Mouse (Mus musculus) midbrain, embryonic 11.5 days (tissue): ENCODE results near the gene Fblim1. TPM values are rescaled to one million over a fixed set of nuclear protein-coding genes. Genes with fewer than 3 reads are reported as not detected.

Experiments
- ATAC-seq: fragments of 200-750 bp; cut with Nextera tagmentation; 2 replicates; pipeline ENCODE4 v1.8.0; 2017; ENCODE audit warnings: moderate TSS enrichment, moderate library complexity; ENCODE audit not compliant: low FRiP score
- DNase-seq: peaks from one replicate; pipeline ENCODE4 v3.0.0; 2015; ENCODE audit warnings: low spot score; ENCODE audit errors: missing footprints
- H3K27ac ChIP-seq: fragments of 300-500 bp; sonication (generic); 2 replicates; pipeline ENCODE4 v1.5.1; 2014; ENCODE audit warnings: low read depth, low read length
- H3K27me3 ChIP-seq: fragments of 300-500 bp; sonication (generic); 2 replicates; pipeline ENCODE4 v1.6.1; 2014; ENCODE audit warnings: mild to moderate bottlenecking, low read length, moderate library complexity, mixed read lengths; ENCODE audit not compliant: control insufficient read depth, insufficient read depth
- H3K36me3 ChIP-seq: fragments of 300-500 bp; sonication (generic); 2 replicates; pipeline ENCODE4 v1.6.1; 2014; ENCODE audit warnings: mild to moderate bottlenecking, low read length, moderate library complexity, mixed read lengths; ENCODE audit not compliant: control insufficient read depth, insufficient read depth
- H3K4me1 ChIP-seq: fragments of 300-500 bp; sonication (generic); 2 replicates; pipeline ENCODE4 v1.6.1; 2014; ENCODE audit warnings: low read length; ENCODE audit not compliant: control insufficient read depth, insufficient read depth
- H3K4me2 ChIP-seq: fragments of 300-500 bp; sonication (generic); 2 replicates; pipeline ENCODE4 v1.6.1; 2014; ENCODE audit warnings: mild to moderate bottlenecking, moderate library complexity
- H3K4me3 ChIP-seq: fragments of 300-500 bp; sonication (generic); 2 replicates; pipeline ENCODE4 v1.5.1; 2014; ENCODE audit warnings: low read depth, low read length
- H3K9ac ChIP-seq: fragments of 300-500 bp; sonication (generic); 2 replicates; pipeline ENCODE4 v1.6.1; 2014; ENCODE audit warnings: low read length
- H3K9me3 ChIP-seq: fragments of 300-500 bp; sonication (generic); 2 replicates; pipeline ENCODE4 v1.6.1; 2016; ENCODE audit warnings: low read length; ENCODE audit not compliant: control insufficient read depth
- WGBS: fragments of 180-500 bp; shearing (Covaris S2); extraction: QIAGEN DNeasy Blood & Tissue Kit; methylation state at CpG from one replicate; pipeline ENCODE4 v1.1.7; 2014; 5-methylcytosine and 5-hydroxymethylcytosine counted together
- polyA plus RNA-seq: library from polyadenylated mRNA; unstranded; fragments of >200 nt; fragmentation: Nextera tagmentation; extraction: Ambion mirVana; gene quantifications from 2 replicates; pipeline ENCODE4 v1.2.1, GENCODE M21; 2014

The Fblim1 gene
- polyA plus RNA-seq, 1 experiment from 2014 or later, result 20.0 TPM

DNA sequence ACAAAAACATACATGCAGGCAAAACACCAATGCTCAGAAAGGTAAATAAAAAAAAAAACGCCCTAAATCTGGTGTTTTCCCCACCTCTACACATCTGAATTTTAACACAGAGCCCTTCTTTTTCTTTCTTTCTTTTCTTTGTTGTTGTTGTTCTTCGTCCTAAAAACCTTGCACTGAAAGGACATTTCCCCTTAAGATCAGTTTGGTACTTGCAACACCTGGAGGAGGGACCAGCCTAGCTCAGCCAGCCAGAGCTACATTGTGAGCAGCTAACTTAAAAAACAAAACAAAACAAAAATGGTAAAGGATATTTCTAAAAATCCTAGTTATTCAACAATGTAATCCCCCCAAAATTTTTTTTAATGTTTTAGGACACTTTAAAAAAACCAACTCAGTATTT lies 61.4 kb downstream of the Fblim1 start:
- Histone ChIP-seq H3K27ac (no peak overlapping the region), H3K27me3 (no peaks in the 10 kb centered on the region), H3K4me2 (peak overlapping the region; percentile 97; the same call in 1 of the 2 replicates), H3K4me3 (no peak overlapping the region), H3K4me1 (peaks cover 20% of the 10 kb centered on the region), H3K9me3 (no peaks in the 10 kb centered on the region), H3K9ac (peak overlapping the region; percentile 93; the same call in 1 of the 2 replicates), H3K36me3 (no peaks in the 10 kb centered on the region)
- WGBS, result 51% methylated on average over 2 of the region's 2 CpGs
- no peak for DNase-seq
- no peak for ATAC-seq

DNA sequence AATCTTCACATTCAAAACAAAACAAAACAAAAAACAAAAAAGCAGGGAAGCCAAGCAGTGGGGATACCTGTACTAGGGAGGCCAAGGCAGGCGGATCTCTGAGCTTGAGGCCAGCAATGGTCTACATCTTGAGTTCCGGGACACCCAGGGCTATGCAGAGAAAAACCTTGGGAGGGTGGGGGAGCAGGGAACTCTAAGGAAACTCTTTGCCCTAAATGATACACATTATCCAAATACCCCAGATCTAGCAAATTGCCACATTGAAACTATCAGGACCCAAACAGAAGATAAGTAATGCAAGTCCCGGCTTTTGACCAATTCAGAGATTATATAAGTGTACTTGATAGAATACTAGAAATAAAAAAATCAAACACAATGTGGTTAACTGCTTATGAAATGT lies 62.3 kb downstream of the Fblim1 start:
- no peak overlapping the region for H3K4me3 ChIP-seq
- H3K9me3 ChIP-seq, result no peaks in the 10 kb centered on the region
- no peak for ATAC-seq
- H3K4me2 ChIP-seq, result no peak overlapping the region
- H3K9ac ChIP-seq, result no peak overlapping the region
- no peak for DNase-seq
- peaks cover 22% of the 10 kb centered on the region for H3K4me1 ChIP-seq
- no peaks in the 10 kb centered on the region for H3K27me3 ChIP-seq
- H3K36me3 ChIP-seq, result no peaks in the 10 kb centered on the region
- H3K27ac ChIP-seq, result no peak overlapping the region
- WGBS, result 84% methylated on average over 3 of the region's 3 CpGs

DNA sequence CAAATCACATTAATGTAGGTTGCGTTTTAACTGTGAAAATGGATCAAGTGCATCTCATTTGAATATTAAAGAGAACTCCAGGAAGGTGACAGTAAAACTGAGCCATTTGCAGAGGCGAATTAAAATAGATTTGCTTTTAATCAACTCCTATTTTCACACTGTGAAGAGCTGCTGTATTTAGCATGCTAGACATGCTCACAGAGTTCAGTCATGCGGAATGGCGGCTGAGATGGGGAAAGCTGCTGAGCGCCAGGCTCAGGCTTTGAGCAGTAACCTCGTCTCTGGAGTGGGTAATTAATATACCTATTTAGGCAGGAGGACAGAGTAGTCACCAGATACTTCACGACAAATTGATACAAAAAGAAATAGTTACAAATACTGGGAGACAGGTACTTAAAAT lies 64.0 kb downstream of the Fblim1 start:
- 22% methylated on average over 7 of the region's 7 CpGs for WGBS
- peak; percentile 94 for DNase-seq
- no peak overlapping the region; the same call in 1 of the 2 replicates for H3K27ac ChIP-seq

DNA sequence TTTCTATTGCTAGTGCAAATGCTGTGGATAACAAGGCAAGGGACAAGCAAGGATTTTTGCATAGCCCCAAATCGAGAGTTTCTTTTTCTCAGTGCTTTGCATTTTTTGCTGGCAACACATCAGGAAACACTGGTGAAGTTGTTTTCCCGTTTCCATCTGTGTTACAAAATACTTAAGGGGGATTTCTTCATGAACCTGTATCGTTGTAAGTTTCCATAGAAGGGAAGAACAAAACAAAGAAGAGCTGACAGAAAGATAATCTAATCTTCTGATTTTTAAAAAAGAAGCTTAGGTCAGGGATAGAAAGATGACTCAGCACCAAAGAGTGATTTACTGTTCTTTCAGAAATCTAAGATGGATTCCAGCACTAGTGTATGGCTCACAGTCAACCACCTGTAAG lies 65.1 kb downstream of the Fblim1 start:
- no peaks in the 10 kb centered on the region for H3K9me3 ChIP-seq
- H3K27me3 ChIP-seq, result no peaks in the 10 kb centered on the region
- ATAC-seq, result no peak
- H3K27ac ChIP-seq, result no peak overlapping the region
- H3K36me3 ChIP-seq, result no peaks in the 10 kb centered on the region
- no peak overlapping the region for H3K4me2 ChIP-seq
- H3K9ac ChIP-seq, result no peak overlapping the region
- no peak for DNase-seq
- H3K4me1 ChIP-seq, result peaks cover 17% of the 10 kb centered on the region
- no peak overlapping the region for H3K4me3 ChIP-seq
- WGBS, result 72% methylated on average over 3 of the region's 3 CpGs

More for the DNA sequence above, 64.0 kb downstream of the Fblim1 start:
- peak overlapping the region; percentile 12; the same call in 1 of the 2 replicates for H3K4me2 ChIP-seq
- ATAC-seq, result no peak
- no peak overlapping the region for H3K9ac ChIP-seq
- no peak overlapping the region for H3K4me3 ChIP-seq
- no peaks in the 10 kb centered on the region for H3K9me3 ChIP-seq
- no peaks in the 10 kb centered on the region for H3K36me3 ChIP-seq
- peaks cover 17% of the 10 kb centered on the region for H3K4me1 ChIP-seq
- no peaks in the 10 kb centered on the region for H3K27me3 ChIP-seq

DNA sequence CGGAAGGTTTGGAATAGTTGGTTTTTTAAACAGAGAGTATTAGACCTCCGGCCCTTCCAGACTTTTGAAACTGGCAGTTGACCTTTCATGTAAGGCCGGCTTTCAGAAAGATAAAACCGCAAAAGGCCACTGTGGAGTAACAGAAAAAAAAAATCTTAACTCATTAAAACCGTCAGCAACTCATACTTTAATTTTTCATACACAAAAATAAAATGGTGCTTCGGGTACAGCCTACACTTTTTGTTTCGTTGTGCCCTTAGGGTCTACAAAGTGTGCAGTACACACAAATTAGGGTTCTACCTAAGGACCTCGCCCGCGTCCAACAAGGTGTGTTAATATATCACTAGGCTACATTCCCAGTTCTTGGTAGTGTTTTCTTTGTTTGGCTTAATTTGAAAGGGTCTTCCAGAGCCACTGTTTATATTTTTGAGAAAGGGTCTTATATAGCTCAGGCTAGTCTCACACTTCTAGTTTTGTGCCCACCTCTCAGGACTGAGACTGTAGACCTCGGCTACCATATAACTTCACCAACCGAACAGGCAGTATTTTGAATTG lies 66.6 kb downstream of the Fblim1 start:
- DNase-seq, result no peak
- Histone ChIP-seq H3K36me3 (no peaks in the 10 kb centered on the region), H3K27me3 (no peaks in the 10 kb centered on the region), H3K9ac (peak overlapping the region; percentile 58), H3K9me3 (no peaks in the 10 kb centered on the region), H3K4me3 (peak overlapping the region; percentile 98), H3K27ac (peak overlapping the region; percentile 93), H3K4me1 (peaks cover 19% of the 10 kb centered on the region), H3K4me2 (peak overlapping the region; percentile 64)
- WGBS, result 50% methylated on average over 12 of the region's 12 CpGs
- ATAC-seq, result no peak

DNA sequence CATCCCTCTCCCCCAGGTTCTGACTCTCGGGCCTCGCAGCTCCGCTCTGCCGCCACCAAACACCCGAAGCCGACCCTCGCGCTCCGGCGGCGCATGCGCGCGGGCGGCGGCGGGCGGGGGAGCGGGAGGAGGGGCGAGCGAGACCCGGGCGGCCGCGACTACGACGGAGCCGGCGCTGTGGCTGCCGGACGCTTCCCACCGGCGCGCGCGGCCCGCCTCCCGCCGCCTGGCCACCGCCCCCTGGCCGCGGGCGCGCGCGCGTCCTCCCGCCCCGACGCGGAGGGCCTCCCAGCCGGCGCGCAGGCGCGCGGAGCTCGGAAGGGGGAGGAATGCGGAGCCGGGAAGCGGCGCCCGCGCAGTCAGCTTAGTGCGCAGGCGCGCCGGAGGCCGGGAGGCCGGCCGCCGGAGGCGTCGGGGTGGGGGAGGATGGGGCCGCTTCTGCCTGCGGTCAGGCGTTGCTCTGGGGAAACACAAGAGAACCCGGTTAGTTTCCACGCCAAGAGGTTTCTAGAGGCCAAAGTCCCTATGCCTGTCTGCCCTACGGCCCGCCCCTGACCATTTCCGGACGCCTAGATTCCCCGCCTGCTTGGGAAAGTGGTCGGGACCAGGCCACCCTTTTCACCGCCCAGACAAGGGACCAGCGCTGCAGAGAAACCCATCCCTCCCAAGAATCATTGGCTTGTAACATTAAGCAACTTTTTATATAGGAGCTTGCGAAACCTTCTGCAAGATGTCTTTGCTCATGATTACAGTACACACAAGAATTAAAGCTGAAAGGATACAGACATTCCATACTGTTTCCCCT lies 67.3 kb downstream of the Fblim1 start, which contains the start of gene Spen:
Gene Spen (minus strand): TSS at position 190 of the 805 bp plus-strand sequence.
- ATAC-seq (peak; percentile 83), DNase-seq (peak; percentile 99)
- Histone ChIP-seq H3K4me1 (peaks cover 25% of the 10 kb centered on the region), H3K36me3 (no peaks in the 10 kb centered on the region), H3K9me3 (no peaks in the 10 kb centered on the region), H3K4me3 (peak within 1 kb of the TSS; percentile 98), H3K9ac (peak within 1 kb of the TSS; percentile 95), H3K27ac (peak within 1 kb of the TSS; percentile 93), H3K4me2 (peak within 1 kb of the TSS; percentile 92), H3K27me3 (no peaks in the 10 kb centered on the region)
- WGBS, result under 1% methylated on average over 34 of the region's 88 CpGs

DNA sequence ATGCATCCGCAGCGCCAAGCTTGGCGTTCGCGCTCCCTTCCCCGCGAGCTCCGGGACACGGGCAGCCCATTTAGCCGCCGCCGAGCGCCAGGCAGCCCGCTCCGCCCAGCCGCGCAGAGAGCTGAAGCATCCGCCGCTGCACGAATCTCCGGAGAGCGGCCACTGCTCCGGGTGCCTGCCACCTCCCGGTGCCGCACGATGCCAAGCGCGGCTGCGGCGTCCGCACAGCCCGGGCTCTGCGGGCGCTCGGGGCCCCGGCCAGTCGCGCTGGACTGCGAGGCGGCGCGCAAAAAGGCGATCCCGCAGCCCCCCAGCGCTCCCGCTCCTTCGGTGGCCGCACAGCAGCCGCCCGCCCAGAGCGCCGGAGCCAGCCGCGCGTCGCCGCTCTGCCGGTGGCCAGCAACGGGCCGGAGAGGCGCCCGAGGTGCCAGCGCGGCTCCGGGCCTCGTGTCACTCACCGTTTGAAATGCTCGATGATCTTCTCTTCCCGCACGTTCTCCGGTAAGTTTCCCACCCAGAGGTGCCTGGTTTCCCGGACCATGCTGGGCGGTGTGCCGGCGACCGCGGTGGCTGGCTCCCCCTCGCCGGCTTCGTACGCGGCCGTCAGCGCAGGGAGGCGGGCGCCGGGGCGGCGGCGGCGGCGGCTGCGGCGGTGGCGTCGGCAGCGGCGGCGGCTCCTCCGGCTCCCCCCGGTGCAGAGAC lies 68.0 kb downstream of the Fblim1 start:
- Histone ChIP-seq H3K4me1 (peaks cover 25% of the 10 kb centered on the region), H3K4me2 (peak overlapping the region; percentile 92), H3K9ac (peak overlapping the region; percentile 95), H3K4me3 (peak overlapping the region; percentile 98), H3K27ac (peak overlapping the region; percentile 93), H3K9me3 (no peaks in the 10 kb centered on the region), H3K27me3 (no peaks in the 10 kb centered on the region), H3K36me3 (no peaks in the 10 kb centered on the region)
- under 1% methylated on average over 100 of the region's 101 CpGs for WGBS
- ATAC-seq, result peak; percentile 0
- DNase-seq, result peak; percentile 94

DNA sequence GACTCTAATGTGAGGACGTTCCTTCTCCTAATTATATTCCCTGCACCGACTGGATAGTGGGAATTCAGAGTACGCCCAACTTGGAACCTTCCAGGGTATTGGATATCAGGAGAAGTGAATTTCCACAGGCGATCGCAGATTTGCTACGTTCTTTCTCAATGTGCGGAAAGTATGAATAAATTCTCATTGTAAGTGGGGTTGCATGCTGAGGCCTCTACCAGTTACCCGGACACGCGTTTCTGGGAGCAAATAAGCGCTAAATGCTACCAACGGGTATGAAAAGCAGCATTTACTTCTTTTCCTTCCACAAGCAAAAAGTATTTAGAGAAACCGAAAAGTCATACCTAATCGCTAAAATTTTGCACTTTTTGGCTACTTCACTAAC lies 68.7 kb downstream of the Fblim1 start:
- ATAC-seq (no peak), DNase-seq (no peak)
- no peaks in the 10 kb centered on the region for H3K36me3 ChIP-seq
- WGBS, result under 1% methylated on average over 14 of the region's 14 CpGs
- peak overlapping the region; percentile 93 for H3K27ac ChIP-seq
- H3K4me2 ChIP-seq, result peak overlapping the region; percentile 92
- peak overlapping the region; percentile 95 for H3K9ac ChIP-seq
- H3K4me3 ChIP-seq, result peak overlapping the region; percentile 98
- no peaks in the 10 kb centered on the region for H3K9me3 ChIP-seq
- no peaks in the 10 kb centered on the region for H3K27me3 ChIP-seq
- H3K4me1 ChIP-seq, result peaks cover 25% of the 10 kb centered on the region
